Mouse (Mus musculus): ENCODE results near the gene Ifi35. TPM values are rescaled to one million over a fixed set of nuclear protein-coding genes. Genes with fewer than 3 reads are reported as not detected.
"Not testable (repeated sequence)": the region's sequence is repeated elsewhere in the genome, so short reads cannot be mapped to it uniquely, and the experiment has no call there.

Gene Ifi35
- total and polyA plus RNA-seq, 3 experiments = 11.5 to 25.5 (median 12.6) TPM

- TF ChIP-seq POLR2A (IDR thresholded peaks at IDR 0.05; ENCODE audit: insufficient read depth, low read depth, low read length) (no peak), CTCF (IDR thresholded peaks at IDR 0.05) (no peak), EP300 (IDR thresholded peaks at IDR 0.05; ENCODE audit: insufficient read depth, low read depth, low read length) (no peak)
- DNase-seq = no peak
- no peaks in the 10 kb centered on the region for H3K27me3 ChIP-seq (ENCODE audit: control insufficient read depth, insufficient read depth, low read length)
- H3K4me1 ChIP-seq (ENCODE audit: control insufficient read depth, insufficient read depth, low read length) = peaks cover 3% of the 10 kb centered on the region
- H3K27ac ChIP-seq = peak within 1 kb of the TSS; percentile 88
- H3K9ac ChIP-seq (ENCODE audit: low read depth, low read length) = peak within 1 kb of the TSS; percentile 82
- H3K36me3 ChIP-seq (ENCODE audit: control insufficient read depth, insufficient read depth, low read length) = no peaks in the 10 kb centered on the region
- no peaks in the 10 kb centered on the region for H3K79me2 ChIP-seq (replicated peaks; ENCODE audit: control insufficient read depth, insufficient read depth, low read length)
- intact Hi-C loops (cut with DNase I) = loop anchor here (2.0 to 5.0 kb wide), 2 partner anchors 16 to 88 kb away; partner anchors contain the start of genes Brca1, Ifi35 and Nbr1
- WGBS = 16% methylated on average over 12 of the region's 12 CpGs
- peak within 1 kb of the TSS; percentile 82 for H3K4me3 ChIP-seq
Measured at GRCm38 (mm10) chr11:101464211-101465100, 16.2 kb downstream of the Ifi35 start, which contains the start of gene Rnd2. Gene Rnd2 (plus strand): TSS chr11:101464999.

GRCm38 (mm10) chr11:101465101-101465868 is 17.1 kb downstream of the Ifi35 start:
- Histone ChIP-seq H3K27me3 (ENCODE audit: control insufficient read depth, insufficient read depth, low read length) (no peaks in the 10 kb centered on the region), H3K4me3 (peak overlapping the region; percentile 82), H3K36me3 (ENCODE audit: control insufficient read depth, insufficient read depth, low read length) (no peaks in the 10 kb centered on the region), H3K27ac (peak overlapping the region; percentile 88), H3K79me2 (replicated peaks; ENCODE audit: control insufficient read depth, insufficient read depth, low read length) (no peaks in the 10 kb centered on the region), H3K4me1 (ENCODE audit: control insufficient read depth, insufficient read depth, low read length) (peaks cover 3% of the 10 kb centered on the region), H3K9ac (ENCODE audit: low read depth, low read length) (peak overlapping the region; percentile 82)
- WGBS = 3% methylated on average over 51 of the region's 51 CpGs
- peak; percentile 75 to 83 for DNase-seq
- TF ChIP-seq CTCF (IDR thresholded peaks at IDR 0.05) (0 out of 2 replicates have a peak, but pooled peaks have one; percentile 21), POLR2A (IDR thresholded peaks at IDR 0.05; ENCODE audit: insufficient read depth, low read depth, low read length) (no peak)
- intact Hi-C loops (cut with DNase I) = loop anchor here (2.0 to 5.0 kb wide), 2 partner anchors 16 to 87 kb away; partner anchors contain the start of genes Brca1, Ifi35 and Nbr1

GRCm38 (mm10) chr11:101465869-101466551 is 17.8 kb downstream of the Ifi35 start, which contains the start of gene Vat1:
Gene Vat1 (minus strand): TSS chr11:101466230.
- 1% methylated on average over 60 of the region's 60 CpGs for WGBS
- Histone ChIP-seq H3K36me3 (ENCODE audit: control insufficient read depth, insufficient read depth, low read length) (no peaks in the 10 kb centered on the region), H3K79me2 (replicated peaks; ENCODE audit: control insufficient read depth, insufficient read depth, low read length) (no peaks in the 10 kb centered on the region), H3K27ac (peak within 1 kb of the TSS; percentile 88), H3K27me3 (ENCODE audit: control insufficient read depth, insufficient read depth, low read length) (no peaks in the 10 kb centered on the region), H3K4me1 (ENCODE audit: control insufficient read depth, insufficient read depth, low read length) (peaks cover 3% of the 10 kb centered on the region), H3K9ac (ENCODE audit: low read depth, low read length) (peak within 1 kb of the TSS; percentile 82), H3K4me3 (peak within 1 kb of the TSS; percentile 82)
- TF ChIP-seq CTCF (IDR thresholded peaks at IDR 0.05) = peak; percentile 38
- TF ChIP-seq EP300 (IDR thresholded peaks at IDR 0.05; ENCODE audit: insufficient read depth, low read depth, low read length) = 0 out of 2 replicates have a peak, but pooled peaks have one; percentile 20
- peak; percentile 71 for TF ChIP-seq POLR2A (IDR thresholded peaks at IDR 0.05; ENCODE audit: insufficient read depth, low read depth, low read length)
- peak; percentile 83 to 85 for DNase-seq
- intact Hi-C loops (cut with DNase I) = loop anchor here (2.0 to 5.0 kb wide), 2 partner anchors 17 to 86 kb away; partner anchors contain the start of genes Brca1, Ifi35 and Nbr1

GRCm38 (mm10) chr11:101466552-101466950 is 18.3 kb downstream of the Ifi35 start:
- 48% methylated on average over 5 of the region's 5 CpGs for WGBS

GRCm38 (mm10) chr11:101467477-101468262 is 19.5 kb downstream of the Ifi35 start:
- Histone ChIP-seq H3K9ac (ENCODE audit: low read depth, low read length) (peak overlapping the region; percentile 81), H3K4me3 (peak overlapping the region; percentile 68), H3K27me3 (ENCODE audit: control insufficient read depth, insufficient read depth, low read length) (no peaks in the 10 kb centered on the region), H3K79me2 (replicated peaks; ENCODE audit: control insufficient read depth, insufficient read depth, low read length) (no peaks in the 10 kb centered on the region), H3K4me1 (ENCODE audit: control insufficient read depth, insufficient read depth, low read length) (peaks cover 3% of the 10 kb centered on the region), H3K27ac (peak overlapping the region; percentile 65), H3K36me3 (ENCODE audit: control insufficient read depth, insufficient read depth, low read length) (no peaks in the 10 kb centered on the region)
- WGBS = 1% methylated on average over 54 of the region's 54 CpGs
- intact Hi-C loops (cut with DNase I) = loop anchor here (5.0 kb wide), 1 partner anchor 85 kb away; the partner anchor contains the start of genes Brca1 and Nbr1
- TF ChIP-seq CTCF (IDR thresholded peaks at IDR 0.05) (peak; percentile 76), EP300 (IDR thresholded peaks at IDR 0.05; ENCODE audit: insufficient read depth, low read depth, low read length) (no peak), POLR2A (IDR thresholded peaks at IDR 0.05; ENCODE audit: insufficient read depth, low read depth, low read length) (no peak)
- peak; percentile 81 to 84 for DNase-seq

More at GRCm38 (mm10) chr11:101466552-101466950, 18.3 kb downstream of the Ifi35 start:
- H3K4me1 ChIP-seq (ENCODE audit: control insufficient read depth, insufficient read depth, low read length); H3K9ac ChIP-seq (ENCODE audit: low read depth, low read length); H3K36me3 ChIP-seq (ENCODE audit: control insufficient read depth, insufficient read depth, low read length); H3K79me2 ChIP-seq (replicated peaks; ENCODE audit: control insufficient read depth, insufficient read depth, low read length); DNase-seq; H3K27me3 ChIP-seq (ENCODE audit: control insufficient read depth, insufficient read depth, low read length): not testable (repeated sequence)
- H3K4me3 ChIP-seq = peak overlapping the region; percentile 82
- H3K27ac ChIP-seq = peak overlapping the region; percentile 88
- intact Hi-C loops (cut with DNase I) = loop anchor here (5.0 kb wide), 1 partner anchor 86 kb away; the partner anchor contains the start of genes Brca1 and Nbr1

All from heart, adult 2 months (tissue).